Mouse (Mus musculus) T-helper 1 cell (primary cell): ENCODE results near the gene Prkag3.

ENCODE experiments used
- in situ Hi-C: fragments of 300-600 bp; cut with MboI, MseI; formaldehyde crosslinking; loops from one replicate; pipeline ENCODE4 v1.15.1; 2025; ENCODE audit warnings: high pct_unique_total_duplicates

The Prkag3 gene

GRCm38 (mm10) chr1:74713099-74713858 is 35.7 kb downstream of the Prkag3 start, which contains the start of gene Cyp27a1:
Gene Cyp27a1 (plus strand): TSS chr1:74713574.
- in situ Hi-C loops, result no loop called here

DNA sequence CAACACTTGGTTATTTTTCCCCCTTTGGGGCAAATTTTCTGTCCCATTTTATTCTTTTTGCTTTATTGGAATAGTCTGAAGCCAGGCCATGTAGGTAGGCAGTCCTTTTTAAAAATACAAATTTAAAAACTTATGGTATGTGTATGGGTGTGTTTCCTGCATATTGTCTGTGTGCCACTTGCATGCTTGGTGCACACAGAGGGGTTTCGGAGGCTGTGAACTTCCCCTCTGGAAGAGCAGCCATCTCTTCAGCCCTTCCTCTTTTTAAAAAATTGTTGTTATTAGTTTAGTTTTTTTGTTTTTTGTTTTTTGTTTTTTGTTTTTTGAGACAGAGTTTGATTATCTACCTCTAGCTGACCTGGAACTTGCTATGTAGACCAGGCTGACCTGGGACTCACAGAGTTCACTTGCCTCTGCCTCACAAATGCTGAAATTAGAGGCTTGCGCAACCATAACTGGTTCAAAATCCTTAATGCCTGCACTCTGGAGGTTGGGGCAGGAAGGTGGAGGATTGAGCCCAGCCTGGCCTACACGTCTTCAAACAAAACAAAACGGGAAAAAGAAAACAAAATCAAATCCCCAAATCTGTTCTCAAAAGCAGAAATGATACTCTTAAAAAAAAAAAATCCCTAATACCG is 36.4 kb downstream of the Prkag3 start:
- in situ Hi-C loops, result no loop called here

- in situ Hi-C loops, result no loop called here
Observed at GRCm38 (mm10) chr1:74712046-74712445, 37.0 kb downstream of the Prkag3 start.

GRCm38 (mm10) chr1:74709566-74709965 is 39.5 kb downstream of the Prkag3 start:
- in situ Hi-C loops, result no loop called here

DNA sequence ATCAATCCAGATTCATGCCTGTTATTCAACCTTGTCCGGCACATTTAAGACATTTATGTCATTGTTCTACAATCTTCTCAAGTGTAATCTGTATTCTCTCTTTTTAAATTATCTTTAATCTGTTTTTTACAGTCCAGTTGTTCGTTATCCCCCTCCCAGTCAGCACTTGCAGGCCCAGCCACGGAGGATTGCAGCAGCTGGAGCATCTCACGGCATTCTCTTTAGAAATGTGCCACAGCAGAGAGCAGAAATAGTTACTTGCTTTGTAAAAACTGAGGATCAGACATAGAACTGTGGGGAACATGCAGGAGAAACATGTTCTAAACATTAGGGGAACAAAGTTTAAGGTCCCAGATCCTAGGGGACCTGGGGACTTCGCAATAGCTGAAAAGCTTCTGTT is 44.0 kb downstream of the Prkag3 start:
- in situ Hi-C loops, result no loop called here

DNA sequence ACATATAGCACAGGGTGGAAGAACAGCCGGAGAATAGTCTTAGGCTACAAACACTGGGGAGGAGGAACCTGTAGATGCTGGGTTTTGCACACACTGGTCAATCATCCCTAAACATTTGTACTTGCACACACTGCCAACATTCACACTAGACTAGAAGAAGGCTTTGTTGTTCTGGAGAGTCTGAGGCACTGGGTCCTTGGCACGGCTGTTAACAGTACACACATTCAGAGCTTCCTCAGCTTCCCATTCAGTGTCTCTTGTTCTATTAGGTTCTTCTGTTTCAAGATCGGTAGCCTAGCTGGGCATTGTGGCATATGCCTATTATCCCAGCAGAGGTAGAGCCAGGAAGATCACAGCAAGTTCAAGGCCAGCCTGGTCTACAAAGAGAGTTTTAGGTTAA is 44.9 kb downstream of the Prkag3 start:
- in situ Hi-C loops, result no loop called here

- in situ Hi-C loops, result no loop called here
Observed at GRCm38 (mm10) chr1:74702142-74702553, 46.9 kb downstream of the Prkag3 start.

GRCm38 (mm10) chr1:74698791-74699190 is 50.2 kb downstream of the Prkag3 start:
- in situ Hi-C loops, result no loop called here

DNA sequence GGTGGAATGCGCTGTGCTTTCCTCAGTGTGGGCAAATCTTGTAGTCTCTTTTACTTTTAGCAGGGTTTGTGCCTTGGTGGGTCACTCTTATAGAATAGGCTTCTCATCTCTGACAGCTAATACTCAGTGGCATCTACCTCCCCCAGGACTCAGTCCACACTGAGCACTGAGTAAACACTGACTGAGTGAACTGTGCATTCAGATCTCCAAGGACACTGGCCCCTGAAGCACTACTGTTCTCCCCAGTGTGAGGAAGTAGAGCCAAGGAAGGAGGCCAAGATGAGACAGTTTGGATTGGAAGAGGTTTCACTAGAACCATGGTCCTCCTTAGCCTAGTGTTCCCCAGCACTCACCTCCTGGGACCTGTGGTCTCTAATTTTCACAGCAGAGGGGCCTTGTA is 50.7 kb downstream of the Prkag3 start:
- in situ Hi-C loops, result no loop called here

GRCm38 (mm10) chr1:74697416-74697815 is 51.6 kb downstream of the Prkag3 start:
- in situ Hi-C loops, result no loop called here

DNA sequence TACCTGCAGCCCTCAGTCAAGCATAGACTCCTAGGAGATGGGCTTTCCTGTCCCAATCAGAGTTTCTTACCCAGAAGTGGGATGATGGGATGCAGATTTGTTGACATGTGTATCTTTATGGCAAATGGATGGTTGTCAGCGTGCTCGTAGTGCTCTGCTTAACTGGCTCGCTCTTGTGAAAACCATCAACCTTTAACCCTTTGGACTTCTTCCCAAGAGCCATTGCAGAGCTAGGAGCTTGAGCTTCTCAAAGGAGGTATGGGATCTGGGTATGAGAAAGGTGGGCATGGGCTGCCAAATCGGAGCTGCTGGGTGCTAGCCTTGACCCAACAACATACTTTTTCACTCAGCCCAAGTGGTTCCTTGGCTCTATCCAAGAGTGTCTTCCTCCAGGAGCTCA is 53.2 kb downstream of the Prkag3 start:
- in situ Hi-C loops, result no loop called here

DNA sequence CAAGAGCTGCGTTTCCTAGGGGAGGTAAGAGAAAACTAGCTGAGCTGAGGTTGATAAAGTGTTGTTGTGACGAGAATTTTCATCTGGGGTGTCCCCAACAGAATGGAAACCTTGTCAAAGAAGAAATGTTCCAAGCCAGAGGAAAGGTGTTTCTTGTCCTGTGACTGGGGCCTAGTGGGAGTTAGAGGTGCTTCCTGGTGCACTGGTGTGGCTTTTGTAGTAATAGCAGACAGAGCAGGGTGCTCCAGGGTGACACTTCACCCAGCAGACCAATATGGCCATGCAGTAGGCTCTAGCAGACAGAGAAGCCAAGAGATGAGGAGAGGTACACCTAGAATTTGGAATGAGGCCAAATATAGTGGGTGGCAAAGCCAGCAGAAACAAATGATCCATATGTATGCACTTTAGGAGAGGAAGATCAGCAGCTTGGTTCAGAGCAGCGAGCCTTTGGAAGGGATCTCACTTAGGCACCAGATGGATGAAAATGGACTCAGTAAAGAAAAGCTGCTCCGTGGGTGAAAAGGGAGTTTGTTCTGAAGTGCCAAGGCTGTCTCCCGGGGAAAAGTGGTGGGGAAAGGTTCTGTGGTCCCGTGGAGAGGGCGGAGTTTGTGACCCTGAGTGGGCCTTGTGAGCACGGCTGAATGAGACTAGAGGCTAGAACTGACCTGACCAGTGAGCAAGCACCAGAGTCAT is 55.0 kb downstream of the Prkag3 start:
- in situ Hi-C loops, result no loop called here
